Mouse (Mus musculus) thymus, adult 2 months (tissue): ENCODE results near the gene L3hypdh.

Experiments
- CTCF ChIP-seq: fragments of 200-500 bp; IDR thresholded peaks from 2 replicates; pipeline ENCODE4 v1.5.1; 2012; ENCODE audit warnings: mild to moderate bottlenecking, control low read depth, low read length, moderate library complexity, borderline replicate concordance; ENCODE audit not compliant: control insufficient read depth, poor library complexity, insufficient read depth; ENCODE audit errors: extremely low read depth
- POLR2A ChIP-seq: fragments of 200-500 bp; IDR thresholded peaks from 2 replicates; pipeline ENCODE4 v1.6.1; 2012; ENCODE audit warnings: mild to moderate bottlenecking, low read length, control low read depth, moderate library complexity; ENCODE audit not compliant: control insufficient read depth, poor library complexity, insufficient read depth; ENCODE audit errors: extremely low read depth

DNA sequence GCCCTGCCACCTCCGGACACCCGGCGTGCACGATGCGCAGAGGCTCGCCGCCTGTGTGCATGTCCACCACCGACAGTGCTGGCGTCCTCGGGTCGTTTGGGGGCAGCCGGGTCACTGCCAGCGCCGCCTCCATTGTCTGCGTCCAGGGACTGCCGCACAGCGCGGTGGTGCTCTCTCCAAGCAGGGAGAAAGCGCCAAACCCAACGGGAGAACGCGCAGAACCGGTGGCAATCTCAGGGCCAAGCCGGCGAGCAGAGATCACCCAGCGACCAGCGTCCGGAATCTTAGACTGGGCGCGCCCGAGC lies 263 bp downstream of the L3hypdh start:
- TF ChIP-seq CTCF: no peak
- no peak for TF ChIP-seq POLR2A
